Mouse (Mus musculus) layer of hippocampus, adult 18-20 months (tissue): Measurements from ENCODE around the gene Gpr61. TPM values are rescaled to one million over a fixed set of nuclear protein-coding genes. Genes with fewer than 3 reads are reported as not detected.

Experiments used
- DNase-seq, 2 experiments: peaks; one replicate each; pipeline ENCODE4 v3.0.0; 2022; ENCODE audit warnings: low spot score in 2 of 2
- total RNA-seq, 2 experiments: library from RNA; stranded (reverse); gene quantifications; 2 replicates each; pipeline ENCODE4 v1.2.3; 2021

The Gpr61 gene
- total RNA-seq, 2 experiments from 2014 or later: 14.8 to 15.1 TPM

GRCm38 (mm10) chr3:108178756-108179715 is 24.4 kb upstream of the Gpr61 start:
- DNase-seq: no peak

GRCm38 (mm10) chr3:108174672-108175531 is 20.2 kb upstream of the Gpr61 start:
- DNase-seq: peak; percentile 81 to 89

- DNase-seq: no peak
Observed at GRCm38 (mm10) chr3:108169199-108169598, 14.5 kb upstream of the Gpr61 start.

- no peak for DNase-seq
Observed at GRCm38 (mm10) chr3:108167499-108167898, 12.8 kb upstream of the Gpr61 start.

GRCm38 (mm10) chr3:108166486-108167211 is 12.0 kb upstream of the Gpr61 start:
- peak in 1 of 2 experiments; percentile 59 for DNase-seq

- no peak for DNase-seq
Observed at GRCm38 (mm10) chr3:108165532-108166315, 11.0 kb upstream of the Gpr61 start.

- peak; percentile 78 to 92 for DNase-seq
Observed at GRCm38 (mm10) chr3:108164807-108165206, 10.1 kb upstream of the Gpr61 start.

GRCm38 (mm10) chr3:108164091-108164490 is 9.4 kb upstream of the Gpr61 start:
- DNase-seq: no peak

- DNase-seq: peak; percentile 61 to 80
Observed at GRCm38 (mm10) chr3:108158383-108159037, 3.8 kb upstream of the Gpr61 start.

GRCm38 (mm10) chr3:108152290-108152689 is 2.4 kb downstream of the Gpr61 start:
- DNase-seq: no peak

- DNase-seq: peak; percentile 75 to 95
Observed at GRCm38 (mm10) chr3:108147386-108148235, 7.1 kb downstream of the Gpr61 start.

- DNase-seq: no peak
Observed at GRCm38 (mm10) chr3:108146671-108147070, 8.0 kb downstream of the Gpr61 start.

GRCm38 (mm10) chr3:108145534-108146445 is 8.9 kb downstream of the Gpr61 start, which contains the start of gene Gnai3:
Gene Gnai3, minus strand, starts transcription at chr3:108146146.
- peak; percentile 88 to 93 for DNase-seq

- no peak for DNase-seq
Observed at GRCm38 (mm10) chr3:108140786-108141185, 13.9 kb downstream of the Gpr61 start.

- no peak for DNase-seq
Observed at GRCm38 (mm10) chr3:108139113-108139512, 15.6 kb downstream of the Gpr61 start.

GRCm38 (mm10) chr3:108134701-108135100 is 20.0 kb downstream of the Gpr61 start:
- peak; percentile 43 to 77 for DNase-seq

GRCm38 (mm10) chr3:108132484-108132883 is 22.2 kb downstream of the Gpr61 start:
- DNase-seq: no peak

- DNase-seq: no peak
Observed at GRCm38 (mm10) chr3:108131821-108132220, 22.9 kb downstream of the Gpr61 start.
